Mouse (Mus musculus) stomach, embryonic 15.5 days (tissue): Measurements from ENCODE around the gene Tex44. TPM values are rescaled to one million over a fixed set of nuclear protein-coding genes. Genes with fewer than 3 reads are reported as not detected.
A peak's percentile ranks its signal among the peaks of the same experiment; 100 is the strongest.
"Not testable (repeated sequence)": the region's sequence is repeated elsewhere in the genome, so short reads cannot be mapped to it uniquely, and the experiment has no call there.

ENCODE experiments used
- ATAC-seq: fragments of 200-750 bp; cut with Nextera tagmentation; 2 replicates; pipeline ENCODE4 v1.8.0; 2017; ENCODE audit warnings: low read depth, moderate number of reproducible peaks, moderate TSS enrichment; ENCODE audit not compliant: insufficient read depth, low FRiP score
- H3K27ac ChIP-seq: fragments of 300-500 bp; sonication (generic); 2 replicates; pipeline ENCODE4 v1.5.1; 2015; ENCODE audit warnings: mild to moderate bottlenecking, inconsistent platforms
- H3K27me3 ChIP-seq: fragments of 300-500 bp; sonication (generic); replicated peaks from 2 replicates; pipeline ENCODE4 v1.6.1; 2015; ENCODE audit warnings: inconsistent platforms
- H3K36me3 ChIP-seq: fragments of 300-500 bp; sonication (generic); 2 replicates; pipeline ENCODE4 v1.6.1; 2015; ENCODE audit warnings: inconsistent platforms
- H3K4me1 ChIP-seq: fragments of 300-500 bp; sonication (generic); 2 replicates; pipeline ENCODE4 v1.6.1; 2015; ENCODE audit warnings: inconsistent platforms
- H3K4me2 ChIP-seq: fragments of 300-500 bp; sonication (generic); 2 replicates; pipeline ENCODE4 v1.6.1; 2015; ENCODE audit warnings: mild to moderate bottlenecking, inconsistent platforms
- H3K4me3 ChIP-seq: fragments of 300-500 bp; sonication (generic); replicated peaks from 2 replicates; pipeline ENCODE4 v1.5.1; 2015; ENCODE audit warnings: inconsistent platforms
- H3K9ac ChIP-seq: fragments of 300-500 bp; sonication (generic); 2 replicates; pipeline ENCODE4 v1.6.1; 2015; ENCODE audit warnings: inconsistent platforms
- H3K9me3 ChIP-seq: fragments of 300-500 bp; sonication (generic); 2 replicates; pipeline ENCODE4 v1.6.1; 2016; ENCODE audit warnings: inconsistent platforms
- WGBS: fragments of 180-500 bp; shearing (Covaris S2); methylation state at CpG from one replicate; pipeline ENCODE4 v1.1.7; 2015; 5-methylcytosine and 5-hydroxymethylcytosine counted together
- polyA plus RNA-seq: library from polyadenylated mRNA; unstranded; fragments of >200 nt; fragmentation: Nextera tagmentation; extraction: Ambion mirVana; gene quantifications from 2 replicates; pipeline ENCODE4 v1.2.1, GENCODE M21; 2015

The Tex44 gene
- polyA plus RNA-seq, 1 experiment from 2014 or later: not detected

DNA sequence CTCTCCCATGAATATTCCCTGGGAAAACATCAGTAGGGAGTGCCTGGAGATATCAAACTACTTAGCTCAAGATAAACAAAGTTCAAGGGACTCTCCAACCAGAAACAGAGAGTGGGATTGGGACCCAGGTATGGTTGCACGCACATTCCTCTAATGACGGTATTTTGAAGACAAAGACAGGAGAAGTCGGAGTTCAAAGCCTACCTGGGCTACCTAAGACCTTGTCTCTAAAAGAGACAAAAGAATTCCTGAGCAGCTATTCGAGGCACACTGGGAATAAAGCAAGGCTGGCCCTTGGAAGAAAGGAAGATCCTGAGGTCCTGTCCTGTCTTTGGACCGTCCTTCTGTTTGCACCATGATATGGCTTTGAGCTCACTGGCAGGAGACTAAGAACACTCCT is 26.6 kb downstream of the Tex44 start:
- 60% methylated on average over 5 of the region's 5 CpGs for WGBS
- no peak for ATAC-seq

DNA sequence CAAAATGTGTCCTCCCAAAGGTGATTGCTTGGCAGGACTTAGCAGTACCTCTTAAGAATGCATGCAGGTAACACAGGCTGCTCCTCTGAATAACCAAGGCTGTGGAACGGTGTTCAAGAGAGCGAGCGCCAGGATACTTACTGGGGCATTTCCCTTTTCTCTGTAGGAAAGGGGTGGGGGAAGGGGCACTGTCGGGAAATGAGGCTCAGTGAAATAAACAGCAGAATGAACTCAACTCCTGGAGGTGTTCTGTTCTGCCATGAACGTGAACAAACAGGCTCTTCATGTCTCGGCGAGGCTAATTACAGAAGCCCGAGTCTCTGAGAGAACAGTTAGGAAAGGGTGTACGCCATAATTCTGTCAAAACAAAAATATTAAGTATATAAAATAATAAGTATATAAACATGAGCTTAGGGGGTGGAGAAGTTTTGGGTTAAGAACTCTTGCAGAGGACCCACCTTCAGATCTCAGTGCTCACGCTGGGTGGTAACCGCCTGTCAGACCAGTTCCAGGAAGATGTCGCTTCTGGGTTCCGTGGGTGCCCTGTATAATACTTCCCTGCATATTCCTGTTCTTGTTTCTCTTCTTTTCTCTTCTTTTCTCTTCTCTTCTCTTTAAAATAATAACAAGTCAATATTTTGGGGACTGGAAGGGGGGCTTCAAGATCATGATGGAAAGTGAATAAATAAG is 30.9 kb downstream of the Tex44 start:
- Histone ChIP-seq H3K4me3 (no peak overlapping the region), H3K36me3 (no peaks in the 10 kb centered on the region), H3K4me1 (no peaks in the 10 kb centered on the region), H3K27ac (peak overlapping the region; percentile 41), H3K9ac (no peak overlapping the region), H3K27me3 (no peaks in the 10 kb centered on the region), H3K9me3 (no peaks in the 10 kb centered on the region), H3K4me2 (no peak overlapping the region)
- WGBS: 46% methylated on average over 13 of the region's 13 CpGs
- no peak for ATAC-seq

More for the DNA sequence above, 26.6 kb downstream of the Tex44 start:
- Histone ChIP-seq H3K4me2 (no peak overlapping the region), H3K4me3 (no peak overlapping the region), H3K27me3 (no peaks in the 10 kb centered on the region), H3K36me3 (no peaks in the 10 kb centered on the region), H3K4me1 (peaks cover 12% of the 10 kb centered on the region), H3K9me3 (no peaks in the 10 kb centered on the region), H3K9ac (no peak overlapping the region), H3K27ac (no peak overlapping the region)

DNA sequence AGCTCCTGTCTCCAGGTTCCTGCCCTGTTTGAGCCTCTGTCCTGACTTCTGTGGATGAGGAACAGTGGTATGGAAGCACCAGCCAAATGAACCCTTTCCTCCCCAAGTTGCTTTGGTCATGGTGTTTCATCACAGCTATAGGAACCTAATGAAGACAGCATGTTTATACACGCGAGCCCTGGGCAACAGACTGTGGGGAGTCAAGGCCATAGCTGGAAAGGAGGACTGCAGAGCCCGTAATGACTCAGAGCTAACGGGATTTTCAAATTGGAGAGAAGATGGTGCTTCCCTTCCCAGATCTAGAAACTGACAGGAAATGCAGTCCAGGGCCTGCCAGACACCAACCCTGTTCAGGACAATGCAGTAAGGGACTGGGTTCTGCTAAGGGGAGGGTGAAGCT is 33.2 kb downstream of the Tex44 start:
- ATAC-seq: no peak
- Histone ChIP-seq H3K27ac (no peak overlapping the region), H3K9me3 (no peaks in the 10 kb centered on the region), H3K27me3 (no peaks in the 10 kb centered on the region), H3K4me1 (no peaks in the 10 kb centered on the region), H3K4me2 (no peak overlapping the region), H3K36me3 (no peaks in the 10 kb centered on the region), H3K4me3 (no peak overlapping the region), H3K9ac (no peak overlapping the region)
- WGBS: 68% methylated on average over 4 of the region's 4 CpGs

DNA sequence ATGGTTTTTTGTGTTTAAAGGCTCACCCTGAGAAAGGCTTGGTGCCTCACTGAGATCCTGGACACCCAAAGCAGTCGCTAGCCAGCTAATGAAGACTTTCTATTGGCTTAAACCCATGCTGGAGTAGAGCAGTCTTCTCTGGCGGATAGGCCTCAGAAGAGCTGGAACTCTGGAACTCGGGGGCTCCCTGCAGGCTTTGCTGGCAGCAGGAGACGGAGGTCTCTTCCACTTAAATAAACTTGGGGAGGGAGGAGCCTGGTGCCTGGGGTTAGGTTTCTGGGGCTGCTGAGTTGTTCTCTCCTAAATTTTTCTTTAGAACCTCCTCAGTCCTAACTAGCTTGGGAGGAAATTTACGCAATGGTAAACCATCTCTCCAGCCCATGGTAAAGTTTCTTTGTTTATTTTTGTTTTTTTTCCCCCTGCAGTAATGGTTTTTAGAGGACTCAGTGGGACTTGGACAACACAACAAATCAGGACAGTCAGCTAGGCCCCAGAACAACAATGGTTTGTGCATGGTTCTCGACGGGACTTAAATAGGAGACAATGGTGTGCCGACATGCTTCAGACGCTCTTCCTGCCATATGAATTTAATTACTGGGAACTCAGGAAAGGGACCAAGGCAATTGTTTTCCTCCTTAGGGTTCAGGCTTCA is 38.2 kb downstream of the Tex44 start:
- 54% methylated on average over 9 of the region's 9 CpGs for WGBS
- H3K4me2 ChIP-seq: no peak overlapping the region
- no peak overlapping the region for H3K4me3 ChIP-seq
- peak overlapping the region; percentile 74 for H3K27ac ChIP-seq
- no peaks in the 10 kb centered on the region for H3K9me3 ChIP-seq
- no peak for ATAC-seq
- H3K27me3 ChIP-seq: no peaks in the 10 kb centered on the region
- H3K9ac ChIP-seq: no peak overlapping the region
- peaks cover 4% of the 10 kb centered on the region; the same call in 1 of the 2 replicates for H3K4me1 ChIP-seq
- H3K36me3 ChIP-seq: no peaks in the 10 kb centered on the region

DNA sequence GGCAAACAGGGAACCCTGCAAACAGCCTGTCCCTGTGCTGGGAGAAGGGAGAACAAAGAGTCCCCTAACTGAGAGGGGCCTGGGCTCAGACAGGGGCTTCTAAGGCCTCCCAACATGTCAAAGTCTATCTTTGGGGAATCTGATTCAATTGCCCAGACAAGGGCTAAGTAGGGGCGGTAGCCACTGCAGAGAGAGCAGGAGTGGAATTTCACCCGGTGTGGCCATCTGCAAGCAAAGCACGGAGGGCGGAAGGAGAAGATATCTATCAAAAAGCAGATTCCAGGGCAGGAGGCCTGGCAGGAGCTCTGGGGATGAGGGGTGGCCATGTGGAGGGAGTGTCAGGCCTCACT is 38.7 kb downstream of the Tex44 start:
- no peak overlapping the region for H3K9ac ChIP-seq
- peaks cover 4% of the 10 kb centered on the region; the same call in 1 of the 2 replicates for H3K4me1 ChIP-seq
- no peaks in the 10 kb centered on the region for H3K36me3 ChIP-seq
- ATAC-seq: no peak
- no peak overlapping the region for H3K4me2 ChIP-seq
- H3K9me3 ChIP-seq: no peaks in the 10 kb centered on the region
- no peaks in the 10 kb centered on the region for H3K27me3 ChIP-seq
- WGBS: 41% methylated on average over 4 of the region's 4 CpGs
- no peak overlapping the region for H3K4me3 ChIP-seq
- H3K27ac ChIP-seq: peak overlapping the region; percentile 74

DNA sequence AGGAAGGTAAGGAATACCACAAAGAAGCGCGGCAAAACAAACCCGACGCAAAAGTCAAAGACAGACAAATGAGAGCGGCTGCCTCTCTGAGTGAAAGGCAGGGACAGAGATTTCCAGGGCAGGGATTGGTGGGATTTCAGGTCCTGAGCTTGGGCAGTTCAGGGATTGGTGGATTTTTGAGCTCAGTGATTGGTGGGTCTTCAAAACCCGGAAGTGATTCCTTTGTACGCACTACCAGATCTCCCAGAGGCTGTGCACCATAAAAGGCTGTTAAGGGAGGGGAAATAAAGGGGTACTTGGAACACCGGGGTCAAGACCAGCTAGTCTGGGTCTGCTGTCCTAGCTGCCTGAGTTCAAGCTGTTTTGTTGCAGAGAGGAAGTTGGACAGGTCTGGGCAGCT is 41.3 kb downstream of the Tex44 start:
- H3K27me3 ChIP-seq: no peaks in the 10 kb centered on the region
- 90% methylated on average over 8 of the region's 8 CpGs for WGBS

DNA sequence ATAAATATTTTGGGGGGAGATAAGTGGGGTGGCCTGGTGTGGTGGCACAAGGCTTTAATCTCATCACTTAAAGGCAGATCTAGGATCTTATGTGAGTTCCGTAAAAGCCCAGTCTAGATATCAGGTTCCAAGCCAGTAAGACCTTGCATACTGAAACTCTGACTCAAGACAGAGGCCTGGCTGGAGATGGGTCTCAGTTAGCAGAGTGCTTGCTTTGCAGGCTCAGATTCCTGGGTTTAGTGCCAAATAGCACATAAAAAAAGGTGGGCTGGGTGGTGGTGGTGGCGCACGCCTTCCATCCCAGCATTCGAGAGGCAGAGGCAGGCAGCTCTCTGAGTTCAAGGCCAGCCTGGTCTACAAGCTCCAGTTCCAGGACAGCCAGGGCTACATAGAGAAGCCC is 43.7 kb downstream of the Tex44 start:
- ATAC-seq: no peak
- no peaks in the 10 kb centered on the region for H3K9me3 ChIP-seq
- no peaks in the 10 kb centered on the region for H3K27me3 ChIP-seq
- H3K4me1 ChIP-seq: peaks cover 21% of the 10 kb centered on the region
- H3K27ac ChIP-seq: peak overlapping the region; percentile 96
- no peak overlapping the region for H3K9ac ChIP-seq
- H3K4me3 ChIP-seq: no peak overlapping the region
- WGBS: 98% methylated on average over 4 of the region's 4 CpGs
- no peak overlapping the region for H3K4me2 ChIP-seq
- no peaks in the 10 kb centered on the region for H3K36me3 ChIP-seq

More for the DNA sequence above, 41.3 kb downstream of the Tex44 start:
- H3K9ac ChIP-seq: no peak overlapping the region
- H3K4me2 ChIP-seq: no peak overlapping the region
- H3K9me3 ChIP-seq: no peaks in the 10 kb centered on the region
- H3K4me1 ChIP-seq: peaks cover 18% of the 10 kb centered on the region
- H3K36me3 ChIP-seq: no peaks in the 10 kb centered on the region
- no peak overlapping the region for H3K4me3 ChIP-seq
- no peak for ATAC-seq
- H3K27ac ChIP-seq: no peak overlapping the region

DNA sequence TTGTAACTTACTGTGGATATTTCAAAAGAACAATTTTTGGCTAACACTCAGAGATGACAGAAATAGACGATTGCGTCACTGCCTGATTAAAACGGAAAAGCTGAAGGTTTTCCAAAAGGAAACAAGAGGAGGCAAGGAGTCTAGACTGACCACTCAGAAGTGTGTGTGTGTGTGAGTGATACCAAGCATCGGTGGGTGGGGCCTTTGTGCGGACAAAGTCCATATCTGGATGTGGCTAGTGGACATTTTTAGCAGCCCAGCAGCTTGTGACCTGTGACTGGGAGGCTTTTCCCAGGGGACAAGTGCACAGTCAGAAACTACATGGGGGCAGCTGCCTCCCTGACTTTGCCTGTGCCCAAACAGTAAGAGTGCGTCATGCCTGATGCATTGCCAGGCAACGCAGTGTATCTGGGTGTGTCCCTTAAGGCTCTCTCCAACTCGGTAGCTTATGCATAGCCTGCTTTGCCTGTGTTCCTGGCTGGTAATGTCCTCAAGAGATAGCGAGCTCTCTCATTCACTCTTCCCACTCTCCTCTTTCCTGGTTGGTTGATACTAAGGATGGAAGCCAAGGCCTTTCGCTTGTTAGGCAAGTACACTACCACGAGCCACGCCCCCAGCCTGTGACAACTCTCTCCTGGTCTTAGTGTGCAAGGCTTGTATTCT is 44.5 kb downstream of the Tex44 start:
- ATAC-seq: peak; percentile 71
- no peak overlapping the region for H3K4me3 ChIP-seq
- peaks cover 19% of the 10 kb centered on the region for H3K4me1 ChIP-seq
- H3K27me3 ChIP-seq: no peaks in the 10 kb centered on the region
- H3K27ac ChIP-seq: peak overlapping the region; percentile 96
- 0 out of 2 replicates have a peak overlapping the region, but pooled peaks have one; percentile 27 for H3K4me2 ChIP-seq
- no peak overlapping the region for H3K9ac ChIP-seq
- H3K36me3 ChIP-seq: no peaks in the 10 kb centered on the region
- WGBS: 55% methylated on average over 12 of the region's 12 CpGs
- no peaks in the 10 kb centered on the region for H3K9me3 ChIP-seq

DNA sequence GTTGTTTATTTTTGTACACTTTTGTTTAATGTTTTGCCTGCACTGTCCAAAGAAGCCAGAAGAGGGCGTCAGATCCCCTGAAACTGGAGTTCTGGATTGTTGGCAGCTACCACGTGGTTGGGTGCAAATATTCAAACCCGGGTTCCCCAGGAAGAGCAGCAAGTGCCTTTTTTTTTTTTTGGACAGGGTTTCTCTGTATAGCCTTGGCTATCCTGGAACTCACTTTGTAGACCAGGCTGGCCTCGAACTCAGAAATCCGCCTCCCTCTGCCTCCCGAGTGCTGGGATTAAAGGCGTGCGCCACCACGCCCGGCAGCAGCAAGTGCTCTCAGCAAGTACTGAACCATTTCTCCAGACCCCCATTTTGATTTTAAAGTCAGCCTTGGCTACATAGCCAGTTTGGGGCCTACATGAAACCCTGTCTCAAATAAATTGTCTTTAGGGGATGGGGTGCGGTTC is 45.4 kb downstream of the Tex44 start:
- not testable (repeated sequence) for H3K36me3 ChIP-seq, ATAC-seq, H3K27me3 ChIP-seq, H3K9ac ChIP-seq, H3K9me3 ChIP-seq
- Histone ChIP-seq H3K27ac (peak overlapping the region; percentile 96), H3K4me2 (peak overlapping the region; percentile 45; the same call in 1 of the 2 replicates), H3K4me3 (peak overlapping the region; percentile 16; the same call in 1 of the 2 replicates), H3K4me1 (peaks cover 19% of the 10 kb centered on the region)
- 75% methylated on average over 11 of the region's 11 CpGs for WGBS

DNA sequence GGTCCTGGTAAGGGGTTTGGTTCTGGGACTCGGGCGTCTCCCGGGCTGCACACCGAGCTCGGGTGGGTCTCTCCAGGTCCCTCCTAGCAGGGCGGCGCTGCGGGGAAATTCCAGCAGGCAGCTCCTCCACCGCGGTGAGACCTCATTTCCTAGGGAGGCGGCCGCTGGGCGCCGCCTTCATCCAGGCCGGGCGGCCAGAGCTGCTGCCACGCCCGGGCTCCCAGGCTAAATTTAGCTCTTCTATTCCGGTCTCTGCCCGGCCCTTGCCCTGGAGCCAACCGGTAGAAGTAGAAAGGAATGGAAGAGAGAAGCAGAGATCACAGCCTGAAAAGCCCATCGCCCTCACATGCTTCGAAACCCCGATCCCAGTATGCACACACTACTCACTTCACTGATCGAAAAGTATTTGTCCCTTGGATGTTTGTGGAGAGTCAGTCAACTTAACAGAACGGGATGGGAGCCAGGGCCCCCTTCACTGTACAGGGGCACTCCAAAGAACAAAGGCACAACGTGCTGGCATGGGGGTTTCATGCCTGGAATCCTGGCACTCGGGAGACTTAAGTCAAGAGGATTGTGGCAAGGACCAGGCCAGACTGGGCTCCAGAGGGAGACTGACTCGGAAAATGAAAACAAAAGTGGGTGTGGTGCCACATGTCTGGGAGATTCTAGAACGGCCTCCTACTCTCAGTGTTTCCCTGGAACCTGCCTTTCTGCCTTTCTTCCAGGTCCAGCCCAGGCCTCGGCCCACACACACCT is 46.2 kb downstream of the Tex44 start:
- H3K27ac ChIP-seq: peak overlapping the region; percentile 96
- peak; percentile 75 for ATAC-seq
- peaks cover 19% of the 10 kb centered on the region for H3K4me1 ChIP-seq
- no peaks in the 10 kb centered on the region for H3K27me3 ChIP-seq
- H3K9me3 ChIP-seq: no peaks in the 10 kb centered on the region
- no peaks in the 10 kb centered on the region for H3K36me3 ChIP-seq
- H3K4me3 ChIP-seq: peak overlapping the region; percentile 16
- peak overlapping the region; percentile 45 for H3K4me2 ChIP-seq
- 9% methylated on average over 31 of the region's 31 CpGs for WGBS
- H3K9ac ChIP-seq: peak overlapping the region; percentile 16; the same call in 1 of the 2 replicates

DNA sequence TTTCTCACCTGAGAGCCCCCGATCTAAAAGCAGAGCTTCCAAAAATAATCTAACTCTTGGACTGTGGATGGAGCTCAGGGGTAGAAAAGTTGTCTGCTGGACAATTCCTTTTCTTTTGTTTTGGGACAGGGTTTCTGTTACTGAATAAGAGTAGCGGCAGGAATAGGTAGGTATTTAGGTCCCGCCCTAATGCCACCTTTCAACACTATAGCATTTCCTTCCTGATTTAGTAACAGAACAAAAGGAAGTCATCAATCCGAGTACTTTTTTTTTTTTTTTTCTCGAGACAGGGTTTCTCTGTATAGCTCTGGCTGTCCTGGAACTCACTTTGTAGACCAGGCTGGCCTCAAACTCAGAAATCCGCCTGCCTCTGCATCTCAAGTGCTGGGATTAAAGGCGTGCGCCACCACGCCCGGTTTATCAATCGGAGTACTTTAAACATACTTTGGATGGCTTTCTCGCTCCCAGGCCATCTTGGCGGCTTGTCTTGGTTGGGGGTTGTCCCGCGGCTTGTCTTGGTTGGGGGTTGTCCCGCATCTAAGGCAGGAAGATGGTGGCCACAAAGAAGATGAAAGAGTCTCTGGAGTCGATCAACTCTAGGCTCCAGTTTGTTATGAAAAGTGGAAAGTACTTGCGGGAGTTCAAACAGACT is 47.1 kb downstream of the Tex44 start:
- WGBS: 86% methylated on average over 18 of the region's 18 CpGs
- Histone ChIP-seq H3K9ac (no peak overlapping the region), H3K36me3 (no peaks in the 10 kb centered on the region), H3K4me3 (no peak overlapping the region), H3K9me3 (no peaks in the 10 kb centered on the region), H3K27ac (peak overlapping the region; percentile 96), H3K27me3 (no peaks in the 10 kb centered on the region), H3K4me1 (peaks cover 19% of the 10 kb centered on the region), H3K4me2 (no peak overlapping the region)
- no peak for ATAC-seq
